Mouse (Mus musculus) liver, embryonic 14.5 days (tissue): ENCODE results near the gene Elovl2. TPM values are rescaled to one million over a fixed set of nuclear protein-coding genes. Genes with fewer than 3 reads are reported as not detected.

Experiments
- ATAC-seq: fragments of 200-750 bp; cut with Nextera tagmentation; 2 replicates; pipeline ENCODE4 v1.8.0; 2017; ENCODE audit warnings: moderate number of reproducible peaks, mild to moderate bottlenecking, moderate library complexity; ENCODE audit not compliant: insufficient read depth
- DNase-seq, 3 experiments: peaks; one replicate each; pipeline ENCODE4 v3.0.0-alpha.2; 2012 to 2013; ENCODE audit warnings: low read depth in 3 of 3, low spot score in 3 of 3
- H3K27ac ChIP-seq: fragments of 300-500 bp; sonication (generic); 2 replicates; pipeline ENCODE4 v1.5.1; 2014; ENCODE audit warnings: moderate library complexity, mild to moderate bottlenecking, control low read depth, inconsistent platforms
- H3K27me3 ChIP-seq: fragments of 300-500 bp; sonication (generic); 2 replicates; pipeline ENCODE4 v1.6.1; 2014; ENCODE audit warnings: mild to moderate bottlenecking, low read length, moderate library complexity; ENCODE audit not compliant: control insufficient read depth, insufficient read depth
- H3K36me3 ChIP-seq: fragments of 300-500 bp; sonication (generic); replicated peaks from 2 replicates; pipeline ENCODE4 v1.6.1; 2014; ENCODE audit warnings: low read depth; ENCODE audit not compliant: control insufficient read depth, insufficient read depth
- H3K4me1 ChIP-seq, 2 experiments: fragments of 200-500 bp in 1 of 2; fragments of 300-500 bp in 1 of 2; sonication (generic) in 1 of 2; replicated peaks; 2 replicates each; pipeline ENCODE4 v1.6.1; 2012 to 2014; ENCODE audit warnings: antibody characterized with exemption in 1 of 2, inconsistent platforms in 1 of 2, low read length in 1 of 2; ENCODE audit not compliant: control insufficient read depth in 2 of 2, insufficient read depth in 2 of 2
- H3K4me2 ChIP-seq: fragments of 300-500 bp; sonication (generic); 2 replicates; pipeline ENCODE4 v1.6.1; 2014; ENCODE audit warnings: low read depth, mild to moderate bottlenecking, control low read depth, moderate library complexity
- H3K4me3 ChIP-seq, 2 experiments: fragments of 200-500 bp in 1 of 2; fragments of 300-500 bp in 1 of 2; sonication (generic) in 1 of 2; 2 replicates each; pipeline ENCODE4 v1.5.1; 2012 to 2014; ENCODE audit warnings: low read depth in 2 of 2, low read length in 2 of 2, mild to moderate bottlenecking in 2 of 2, control low read depth in 1 of 2, inconsistent platforms in 1 of 2, moderate library complexity in 1 of 2; ENCODE audit not compliant: insufficient read depth in 1 of 2
- H3K9ac ChIP-seq: fragments of 300-500 bp; sonication (generic); replicated peaks from 2 replicates; pipeline ENCODE4 v1.6.1; 2014; ENCODE audit warnings: mild to moderate bottlenecking, control low read depth, moderate library complexity
- H3K9me3 ChIP-seq: fragments of 300-500 bp; sonication (generic); 2 replicates; pipeline ENCODE4 v1.6.1; 2016; ENCODE audit warnings: low read length, mixed read lengths; ENCODE audit not compliant: control insufficient read depth
- CTCF ChIP-seq: IDR thresholded peaks from 2 replicates; pipeline ENCODE4 v1.5.1; 2016; ENCODE audit warnings: antibody characterized with exemption, low read depth, control low read depth
- EP300 ChIP-seq: IDR thresholded peaks from 2 replicates; pipeline ENCODE4 v1.6.1; 2016; ENCODE audit warnings: antibody characterized with exemption, low read depth
- WGBS: fragments of 180-500 bp; shearing (Covaris S2); extraction: QIAGEN DNeasy Blood & Tissue Kit; methylation state at CpG from one replicate; pipeline ENCODE4 v1.1.7; 2014; ENCODE audit not compliant: insufficient replicate concordance; 5-methylcytosine and 5-hydroxymethylcytosine counted together
- polyA plus RNA-seq, 2 experiments: library from polyadenylated mRNA; depleted of rRNA in 1 of 2; stranded (reverse) in 1 of 2; unstranded in 1 of 2; fragments of >200 nt; fragmentation: Nextera tagmentation in 1 of 2; extraction: Ambion mirVana in 1 of 2; gene quantifications; 2 replicates each; pipeline versions ENCODE4 v1.2.1 to v1.2.3; 2012 to 2014

Elovl2 gene
- polyA plus RNA-seq, 2 experiments = 17.4 to 28.1 TPM

DNA sequence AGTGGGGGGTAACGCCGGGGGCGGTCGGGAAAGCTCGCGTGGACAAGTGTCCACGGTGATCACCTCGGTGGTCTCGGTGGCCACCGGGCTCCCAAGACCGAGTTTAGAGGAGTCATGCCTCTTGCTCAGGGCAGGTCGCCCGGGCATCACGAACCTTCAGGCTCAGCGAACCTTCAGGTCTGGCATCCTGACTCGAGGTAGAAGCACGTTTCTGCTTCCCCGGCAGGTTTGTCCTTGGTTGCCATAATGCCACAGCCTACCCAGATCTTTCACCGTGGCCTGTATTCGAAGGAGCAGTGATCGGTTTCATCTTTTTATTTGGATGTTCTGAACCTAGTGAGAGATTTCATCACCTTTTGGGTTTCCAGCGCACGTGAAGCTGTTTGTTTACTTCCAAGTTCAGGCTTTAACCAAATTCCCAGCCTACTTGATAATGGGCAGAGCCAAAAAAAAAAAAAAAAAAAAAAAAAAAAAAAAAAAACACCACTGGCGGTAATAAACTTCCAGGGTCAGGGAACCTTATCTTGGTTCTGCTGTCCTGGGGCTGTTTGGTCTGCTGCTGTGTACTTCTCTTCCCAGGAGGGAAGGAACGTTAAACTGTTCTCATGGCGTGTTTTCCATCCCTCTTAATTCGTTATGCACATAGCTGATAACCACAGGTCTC, 30.2 kb upstream of the Elovl2 start:
- H3K27ac ChIP-seq = peak overlapping the region; percentile 49

GRCm38 (mm10) chr13:41249538-41250317, 29.5 kb upstream of the Elovl2 start, which contains the start of gene Smim13:
Gene Smim13, plus strand, starts transcription at chr13:41249844.
- WGBS = under 1% methylated on average over 65 of the region's 78 CpGs
- Histone ChIP-seq H3K36me3 (no peaks in the 10 kb centered on the region), H3K4me2 (peak within 1 kb of the TSS; percentile 92), H3K4me3 (peak within 1 kb of the TSS; percentile 79 to 85), H3K27ac (peak within 1 kb of the TSS; percentile 49), H3K9me3 (no peaks in the 10 kb centered on the region), H3K4me1 (peaks cover 9% of the 10 kb centered on the region in 2 experiments), H3K9ac (peak within 1 kb of the TSS; percentile 70), H3K27me3 (no peaks in the 10 kb centered on the region)
- no peak; the same call in 1 of the 2 replicates for TF ChIP-seq CTCF
- no peak for TF ChIP-seq EP300
- DNase-seq = peak; percentile 90 to 93 (median 92)
- peak; percentile 97 for ATAC-seq

More for the DNA sequence above, 30.2 kb upstream of the Elovl2 start:
- Histone ChIP-seq H3K4me3 (peak overlapping the region; percentile 79 to 85), H3K36me3 (no peaks in the 10 kb centered on the region), H3K27me3 (no peaks in the 10 kb centered on the region), H3K4me1 (peaks cover 9% of the 10 kb centered on the region in 2 experiments), H3K9me3 (no peaks in the 10 kb centered on the region), H3K4me2 (peak overlapping the region; percentile 92), H3K9ac (peak overlapping the region; percentile 70)
- no peak; the same call in 1 of the 2 replicates for TF ChIP-seq CTCF
- TF ChIP-seq EP300 = no peak; the same call in 1 of the 2 replicates
- ATAC-seq (no peak), DNase-seq (no peak)
- WGBS = under 1% methylated on average over 27 of the region's 27 CpGs

DNA sequence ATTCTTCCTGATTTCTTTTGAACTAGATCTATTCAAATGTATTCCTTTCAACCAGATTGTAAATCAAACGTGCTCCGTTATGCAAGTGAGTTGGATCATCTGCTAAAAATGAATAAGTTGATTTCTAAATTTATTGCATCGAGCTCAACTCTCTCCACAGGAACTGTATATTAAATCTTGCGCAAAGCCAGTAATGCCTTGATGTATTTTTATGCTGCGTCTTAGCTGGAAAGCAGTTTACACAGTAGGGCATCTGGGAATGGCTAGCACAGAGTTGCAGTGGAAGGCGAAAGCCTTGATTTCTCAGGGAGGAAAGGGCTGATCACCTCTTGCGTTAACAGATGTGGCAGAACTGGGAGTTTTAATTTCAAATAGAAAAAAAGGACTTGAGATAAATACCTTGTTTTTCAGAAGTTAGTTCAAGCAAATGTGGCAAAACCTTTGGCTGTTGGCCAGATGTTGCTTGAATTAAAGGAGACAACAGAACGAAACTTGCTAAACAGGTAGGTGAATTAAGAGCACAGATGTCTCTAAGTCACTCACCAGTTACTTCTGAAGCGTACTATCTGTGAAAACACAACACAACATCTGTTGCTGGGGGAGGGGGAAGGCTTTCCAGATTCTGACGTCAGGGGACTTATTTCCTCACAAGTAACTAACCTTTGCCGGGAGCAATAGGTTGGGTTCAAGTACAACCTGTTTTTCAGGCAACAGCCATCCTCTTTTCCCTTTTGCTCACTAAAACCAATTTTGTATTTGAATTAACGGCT, 28.7 kb upstream of the Elovl2 start:
- peak; percentile 67 to 79 (median 69) for DNase-seq
- Histone ChIP-seq H3K9me3 (no peaks in the 10 kb centered on the region), H3K27me3 (no peaks in the 10 kb centered on the region), H3K36me3 (no peaks in the 10 kb centered on the region), H3K4me1 (peaks cover 9% of the 10 kb centered on the region in 2 experiments), H3K27ac (peak overlapping the region; percentile 4), H3K9ac (peak overlapping the region; percentile 29), H3K4me2 (peak overlapping the region; percentile 92), H3K4me3 (peak overlapping the region; percentile 56 to 79)
- WGBS = 41% methylated on average over 12 of the region's 12 CpGs
- TF ChIP-seq EP300 (peak; percentile 70), CTCF (no peak)
- peak; percentile 62 for ATAC-seq

GRCm38 (mm10) chr13:41244306-41244830, 24.2 kb upstream of the Elovl2 start:
- no peak overlapping the region for H3K4me2 ChIP-seq
- TF ChIP-seq CTCF (no peak), EP300 (no peak)
- H3K4me3 ChIP-seq = no peak overlapping the region
- no peak overlapping the region for H3K27ac ChIP-seq
- ATAC-seq (no peak), DNase-seq (no peak)
- H3K36me3 ChIP-seq = no peaks in the 10 kb centered on the region
- H3K27me3 ChIP-seq = no peaks in the 10 kb centered on the region
- no peaks in the 10 kb centered on the region for H3K9me3 ChIP-seq
- WGBS = 42% methylated on average over 6 of the region's 6 CpGs
- peaks cover 3 to 6% of the 10 kb centered on the region in 2 experiments; a peak in 2 of 4 replicates for H3K4me1 ChIP-seq
- H3K9ac ChIP-seq = no peak overlapping the region
